Mouse (Mus musculus) CH12.LX (cell line): ENCODE data around the gene Nphp4.

Experiments
- CHD2 ChIP-seq: IDR thresholded peaks from 2 replicates; pipeline ENCODE4 v1.6.1; 2011; ENCODE audit warnings: low read length, improper control_type of control experiment
- CTCF ChIP-seq, 2 experiments: IDR thresholded peaks in 1 of 2; conservative IDR thresholded peaks in 1 of 2; 2 replicates each; pipeline ENCODE4 v1.5.1; 2011 to 2012; ENCODE audit warnings: low read depth in 2 of 2, low read length in 2 of 2, improper control_type of control experiment in 1 of 2, inconsistent platforms in 1 of 2, mild to moderate bottlenecking in 1 of 2, moderate library complexity in 1 of 2
- JUN ChIP-seq: IDR thresholded peaks from 2 replicates; pipeline ENCODE4 v1.6.1; 2011; ENCODE audit warnings: low read depth, mild to moderate bottlenecking, low read length, improper control_type of control experiment, moderate library complexity; ENCODE audit not compliant: insufficient read depth
- MAFK ChIP-seq: IDR thresholded peaks from 2 replicates; pipeline ENCODE4 v1.6.1; 2011; ENCODE audit warnings: low read length, improper control_type of control experiment; ENCODE audit not compliant: insufficient replicate concordance
- MAX ChIP-seq: IDR thresholded peaks from 2 replicates; pipeline ENCODE4 v1.6.1; 2011; ENCODE audit warnings: low read length, improper control_type of control experiment
- MXI1 ChIP-seq: IDR thresholded peaks from 2 replicates; pipeline ENCODE4 v1.6.1; 2011; ENCODE audit warnings: mild to moderate bottlenecking, low read depth, low read length, improper control_type of control experiment
- POLR2A ChIP-seq: IDR thresholded peaks from 2 replicates; pipeline ENCODE4 v1.6.1; 2011; ENCODE audit warnings: low read depth, mild to moderate bottlenecking, improper control_type of control experiment, low read length
- ZMIZ1 ChIP-seq: IDR thresholded peaks from 2 replicates; pipeline ENCODE4 v1.6.1; 2012; ENCODE audit warnings: low read depth, mild to moderate bottlenecking, inconsistent platforms, low read length, improper control_type of control experiment

DNA sequence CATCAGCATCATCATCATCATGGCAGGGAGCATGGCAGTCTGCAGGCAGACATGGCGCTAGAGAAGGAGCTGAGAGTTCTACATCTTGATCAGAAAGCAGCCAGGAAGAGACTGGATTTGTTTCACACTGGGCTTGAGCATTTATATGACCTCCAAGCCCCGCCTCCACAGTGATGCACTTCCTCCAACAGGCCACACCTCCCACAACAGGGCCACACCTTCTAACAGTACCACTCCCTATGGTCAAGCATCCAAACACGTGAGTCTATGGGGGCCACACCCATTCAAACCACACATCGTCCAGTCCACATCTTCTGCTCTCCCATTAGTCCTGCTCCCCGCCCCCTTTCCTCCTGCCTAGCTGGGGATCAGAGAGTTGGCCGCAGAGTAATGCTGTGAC is 107.1 kb downstream of the Nphp4 start:
- no peak for TF ChIP-seq JUN
- no peak for TF ChIP-seq MXI1
- TF ChIP-seq MAX, result no peak
- no peak for TF ChIP-seq CTCF (conservative IDR thresholded peaks at IDR 0.05 in 1 of 2, IDR thresholded peaks at IDR 0.05 in 1 of 2; ENCODE audit: low read depth in 2 of 2, low read length in 2 of 2)
- TF ChIP-seq POLR2A, result no peak
- no peak for TF ChIP-seq ZMIZ1
- no peak for TF ChIP-seq MAFK
- no peak for TF ChIP-seq CHD2
